Mouse (Mus musculus) forebrain, embryonic 15.5 days (tissue): Measurements from ENCODE around the gene Amz1. TPM values are rescaled to one million over a fixed set of nuclear protein-coding genes. Genes with fewer than 3 reads are reported as not detected.

Experiments
- ATAC-seq: fragments of 200-750 bp; cut with Nextera tagmentation; replicated peaks from 2 replicates; pipeline ENCODE4 v1.8.0; 2017; ENCODE audit warnings: mild to moderate bottlenecking, moderate TSS enrichment, moderate library complexity
- H3K27ac ChIP-seq: fragments of 300-500 bp; sonication (generic); replicated peaks from 2 replicates; pipeline ENCODE4 v1.5.1; 2015; ENCODE audit warnings: mild to moderate bottlenecking, inconsistent platforms
- H3K27me3 ChIP-seq: fragments of 300-500 bp; sonication (generic); 2 replicates; pipeline ENCODE4 v1.6.1; 2015; ENCODE audit warnings: inconsistent platforms
- H3K36me3 ChIP-seq: fragments of 300-500 bp; sonication (generic); 2 replicates; pipeline ENCODE4 v1.6.1; 2015; ENCODE audit warnings: mild to moderate bottlenecking, inconsistent platforms
- H3K4me1 ChIP-seq: fragments of 300-500 bp; sonication (generic); 2 replicates; pipeline ENCODE4 v1.6.1; 2015; ENCODE audit warnings: inconsistent platforms
- H3K4me2 ChIP-seq: fragments of 300-500 bp; sonication (generic); replicated peaks from 2 replicates; pipeline ENCODE4 v1.6.1; 2015; ENCODE audit warnings: mild to moderate bottlenecking, inconsistent platforms
- H3K4me3 ChIP-seq: fragments of 300-500 bp; sonication (generic); 2 replicates; pipeline ENCODE4 v1.5.1; 2015; ENCODE audit warnings: mild to moderate bottlenecking, inconsistent platforms
- H3K9ac ChIP-seq: fragments of 300-500 bp; sonication (generic); replicated peaks from 2 replicates; pipeline ENCODE4 v1.6.1; 2015; ENCODE audit warnings: mild to moderate bottlenecking, inconsistent platforms
- H3K9me3 ChIP-seq: fragments of 300-500 bp; sonication (generic); 2 replicates; pipeline ENCODE4 v1.6.1; 2016; ENCODE audit warnings: inconsistent platforms
- WGBS: fragments of 180-500 bp; shearing (Covaris S2); methylation state at CpG from one replicate; pipeline ENCODE4 v1.1.7; 2015; ENCODE audit warnings: mixed read lengths; 5-methylcytosine and 5-hydroxymethylcytosine counted together
- polyA plus RNA-seq: library from polyadenylated mRNA; unstranded; fragments of >200 nt; fragmentation: Nextera tagmentation; extraction: Ambion mirVana; gene quantifications from 2 replicates; pipeline ENCODE4 v1.2.1, GENCODE M21; 2015

Gene Amz1
- polyA plus RNA-seq, 1 experiment from 2014 or later: 5.3 TPM

GRCm38 (mm10) chr5:140726946-140727740 is 3.2 kb downstream of the Amz1 start:
- no peak overlapping the region for H3K4me3 ChIP-seq
- no peak overlapping the region for H3K9ac ChIP-seq
- H3K36me3 ChIP-seq: no peaks in the 10 kb centered on the region
- no peaks in the 10 kb centered on the region for H3K27me3 ChIP-seq
- ATAC-seq: no peak
- H3K27ac ChIP-seq: 0 out of 2 replicates have a peak overlapping the region, but pooled peaks have one; percentile 71
- H3K9me3 ChIP-seq: no peaks in the 10 kb centered on the region
- WGBS: 80% methylated on average over 17 of the region's 17 CpGs
- no peak overlapping the region for H3K4me2 ChIP-seq
- peaks cover 43% of the 10 kb centered on the region for H3K4me1 ChIP-seq

GRCm38 (mm10) chr5:140731040-140731797 is 7.3 kb downstream of the Amz1 start:
- Histone ChIP-seq H3K9me3 (no peaks in the 10 kb centered on the region), H3K4me1 (peaks cover 17% of the 10 kb centered on the region), H3K27me3 (peaks cover 18% of the 10 kb centered on the region), H3K4me3 (no peak overlapping the region), H3K36me3 (no peaks in the 10 kb centered on the region), H3K27ac (no peak overlapping the region), H3K4me2 (no peak overlapping the region), H3K9ac (no peak overlapping the region)
- ATAC-seq: no peak
- WGBS: 86% methylated on average over 11 of the region's 11 CpGs

GRCm38 (mm10) chr5:140732195-140732594 is 8.3 kb downstream of the Amz1 start:
- Histone ChIP-seq H3K36me3 (no peaks in the 10 kb centered on the region), H3K9me3 (no peaks in the 10 kb centered on the region)
- 63% methylated on average over 4 of the region's 4 CpGs for whole genome bisulfite sequencing

GRCm38 (mm10) chr5:140733336-140733735 is 9.4 kb downstream of the Amz1 start:
- Histone ChIP-seq H3K27ac (no peak overlapping the region), H3K4me2 (no peak overlapping the region), H3K27me3 (peaks cover 18% of the 10 kb centered on the region), H3K36me3 (no peaks in the 10 kb centered on the region), H3K4me1 (peaks cover 7% of the 10 kb centered on the region), H3K9ac (no peak overlapping the region), H3K9me3 (no peaks in the 10 kb centered on the region), H3K4me3 (no peak overlapping the region)
- WGBS: 79% methylated on average over 3 of the region's 3 CpGs
- no peak for ATAC-seq

More at GRCm38 (mm10) chr5:140732195-140732594, 8.3 kb downstream of the Amz1 start:
- H3K4me3 ChIP-seq: no peak overlapping the region
- H3K4me2 ChIP-seq: no peak overlapping the region
- H3K4me1 ChIP-seq: peaks cover 9% of the 10 kb centered on the region
- H3K27me3 ChIP-seq: peaks cover 18% of the 10 kb centered on the region
- H3K27ac ChIP-seq: no peak overlapping the region
- no peak for ATAC-seq
- no peak overlapping the region for H3K9ac ChIP-seq

GRCm38 (mm10) chr5:140735297-140735696 is 11.4 kb downstream of the Amz1 start:
- peaks cover 18% of the 10 kb centered on the region for H3K27me3 ChIP-seq
- WGBS: 2% methylated on average over 22 of the region's 22 CpGs
- H3K27ac ChIP-seq: no peak overlapping the region
- H3K4me1 ChIP-seq: peaks cover 7% of the 10 kb centered on the region
- no peaks in the 10 kb centered on the region for H3K36me3 ChIP-seq
- ATAC-seq: peak; percentile 41; the same call in 1 of the 2 replicates
- H3K9me3 ChIP-seq: no peaks in the 10 kb centered on the region
- peak overlapping the region; percentile 52 for H3K4me2 ChIP-seq
- peak overlapping the region; percentile 31 for H3K4me3 ChIP-seq
- H3K9ac ChIP-seq: 0 out of 2 replicates have a peak overlapping the region, but pooled peaks have one; percentile 6

- H3K4me3 ChIP-seq: no peak overlapping the region
- no peak overlapping the region for H3K4me2 ChIP-seq
- H3K4me1 ChIP-seq: peaks cover 7% of the 10 kb centered on the region
- WGBS: 24% methylated on average over 13 of the region's 13 CpGs
- peaks cover 18% of the 10 kb centered on the region for H3K27me3 ChIP-seq
- no peak overlapping the region for H3K9ac ChIP-seq
- no peaks in the 10 kb centered on the region for H3K9me3 ChIP-seq
- no peak for ATAC-seq
- H3K36me3 ChIP-seq: no peaks in the 10 kb centered on the region
- H3K27ac ChIP-seq: no peak overlapping the region
These were observed 12.2 kb downstream of the Amz1 start for GRCm38 (mm10) chr5:140736166-140736565.

GRCm38 (mm10) chr5:140739813-140740212 is 15.9 kb downstream of the Amz1 start:
- H3K36me3 ChIP-seq: no peaks in the 10 kb centered on the region
- H3K27me3 ChIP-seq: peaks cover 13% of the 10 kb centered on the region
- WGBS: 80% methylated on average over 12 of the region's 12 CpGs
- no peak overlapping the region for H3K9ac ChIP-seq
- H3K4me2 ChIP-seq: no peak overlapping the region
- no peaks in the 10 kb centered on the region for H3K9me3 ChIP-seq
- H3K4me3 ChIP-seq: no peak overlapping the region
- peaks cover 7% of the 10 kb centered on the region for H3K4me1 ChIP-seq
- no peak for ATAC-seq
- no peak overlapping the region for H3K27ac ChIP-seq

GRCm38 (mm10) chr5:140741040-140741439 is 17.1 kb downstream of the Amz1 start:
- H3K4me1 ChIP-seq: no peaks in the 10 kb centered on the region; the same call in 1 of the 2 replicates
- H3K9me3 ChIP-seq: no peaks in the 10 kb centered on the region
- no peak overlapping the region for H3K9ac ChIP-seq
- no peak overlapping the region for H3K27ac ChIP-seq
- 77% methylated on average over 11 of the region's 11 CpGs for WGBS
- 0 out of 2 replicates have a peak, but pooled peaks cover under 1% of the 10 kb centered on the region for H3K27me3 ChIP-seq
- no peak overlapping the region for H3K4me2 ChIP-seq
- H3K4me3 ChIP-seq: no peak overlapping the region
- no peak for ATAC-seq
- no peaks in the 10 kb centered on the region for H3K36me3 ChIP-seq

GRCm38 (mm10) chr5:140741877-140742276 is 17.9 kb downstream of the Amz1 start:
- no peaks in the 10 kb centered on the region; the same call in 1 of the 2 replicates for H3K4me1 ChIP-seq
- H3K27me3 ChIP-seq: no peaks in the 10 kb centered on the region
- H3K4me2 ChIP-seq: no peak overlapping the region
- no peaks in the 10 kb centered on the region for H3K9me3 ChIP-seq
- ATAC-seq: no peak
- H3K27ac ChIP-seq: no peak overlapping the region
- no peak overlapping the region for H3K9ac ChIP-seq
- H3K4me3 ChIP-seq: no peak overlapping the region
- H3K36me3 ChIP-seq: no peaks in the 10 kb centered on the region

- no peaks in the 10 kb centered on the region for H3K36me3 ChIP-seq
- H3K4me2 ChIP-seq: no peak overlapping the region
- 28% methylated on average over 12 of the region's 12 CpGs for WGBS
- H3K27me3 ChIP-seq: no peaks in the 10 kb centered on the region
- ATAC-seq: peak; percentile 60
- H3K9me3 ChIP-seq: no peaks in the 10 kb centered on the region
- no peak overlapping the region for H3K27ac ChIP-seq
- no peak overlapping the region for H3K4me3 ChIP-seq
- H3K9ac ChIP-seq: no peak overlapping the region
- peaks cover under 1% of the 10 kb centered on the region; the same call in 1 of the 2 replicates for H3K4me1 ChIP-seq
These were observed 19.8 kb downstream of the Amz1 start for GRCm38 (mm10) chr5:140743706-140744131.

- Histone ChIP-seq H3K36me3 (0 out of 2 replicates have a peak, but pooled peaks cover 6% of the 10 kb centered on the region), H3K27ac (no peak overlapping the region), H3K4me3 (no peak overlapping the region), H3K9me3 (no peaks in the 10 kb centered on the region), H3K4me2 (no peak overlapping the region), H3K27me3 (no peaks in the 10 kb centered on the region), H3K4me1 (peaks cover 10% of the 10 kb centered on the region), H3K9ac (no peak overlapping the region)
- no peak for ATAC-seq
- WGBS: 85% methylated on average over 10 of the region's 10 CpGs
These were observed 24.5 kb downstream of the Amz1 start for GRCm38 (mm10) chr5:140748425-140748824.
